Mouse (Mus musculus) WW6 (cell line): Measurements from ENCODE around the gene Tbc1d2b.

Experiments used
- DNase-seq: peaks from one replicate; pipeline ENCODE4 v3.0.0-alpha.2; 2013; ENCODE audit warnings: low read depth, low spot score

Gene Tbc1d2b

DNA sequence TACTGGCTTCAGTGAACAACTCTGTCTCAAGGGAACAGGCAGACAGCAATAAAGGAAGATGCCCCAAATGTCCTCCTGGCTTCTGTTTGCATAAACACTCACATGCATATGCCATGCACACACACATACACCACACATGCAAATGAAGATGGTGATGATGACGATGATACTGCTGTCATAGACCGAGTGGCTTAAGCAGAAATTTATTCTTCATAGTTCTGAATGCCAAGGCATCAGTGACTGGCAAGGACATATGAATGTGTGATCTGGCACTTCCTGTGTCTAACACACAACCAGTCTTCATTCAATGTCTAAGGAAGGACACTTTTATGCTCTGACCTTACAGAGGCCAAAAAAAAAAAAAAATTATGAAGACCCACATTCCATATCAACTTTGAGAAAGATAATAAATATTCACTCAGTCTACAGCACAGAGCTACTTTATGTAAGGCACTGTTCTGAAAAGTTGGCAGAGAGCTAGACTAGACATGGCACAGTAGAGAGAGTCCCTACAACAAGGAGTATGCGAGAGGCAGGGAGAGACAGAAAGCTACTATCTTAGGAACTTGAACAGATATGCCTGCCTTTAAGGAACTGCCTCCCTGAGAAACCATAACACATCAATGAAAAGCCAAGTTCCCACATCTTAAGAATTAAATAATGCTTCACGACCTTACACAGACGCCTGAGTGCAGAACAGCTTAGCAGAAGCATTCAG is 5.1 kb downstream of the Tbc1d2b start:
- DNase-seq = no peak

DNA sequence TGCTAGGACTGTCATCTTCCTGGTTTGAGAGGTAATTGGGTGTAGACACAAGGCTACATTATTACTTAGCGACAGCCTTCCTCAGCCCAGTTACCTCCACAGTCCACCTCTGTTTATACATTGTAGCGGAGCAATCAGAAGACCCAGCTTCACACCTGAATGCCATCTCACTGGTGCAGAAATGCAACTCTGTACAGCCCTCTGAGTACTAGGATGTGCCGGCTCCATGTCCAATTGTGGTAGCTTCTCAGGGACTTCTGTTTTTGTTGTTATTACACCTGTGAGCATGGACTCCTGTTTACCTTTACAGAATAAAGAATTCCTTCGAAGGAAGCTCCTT is 7.3 kb downstream of the Tbc1d2b start:
- DNase-seq = no peak

DNA sequence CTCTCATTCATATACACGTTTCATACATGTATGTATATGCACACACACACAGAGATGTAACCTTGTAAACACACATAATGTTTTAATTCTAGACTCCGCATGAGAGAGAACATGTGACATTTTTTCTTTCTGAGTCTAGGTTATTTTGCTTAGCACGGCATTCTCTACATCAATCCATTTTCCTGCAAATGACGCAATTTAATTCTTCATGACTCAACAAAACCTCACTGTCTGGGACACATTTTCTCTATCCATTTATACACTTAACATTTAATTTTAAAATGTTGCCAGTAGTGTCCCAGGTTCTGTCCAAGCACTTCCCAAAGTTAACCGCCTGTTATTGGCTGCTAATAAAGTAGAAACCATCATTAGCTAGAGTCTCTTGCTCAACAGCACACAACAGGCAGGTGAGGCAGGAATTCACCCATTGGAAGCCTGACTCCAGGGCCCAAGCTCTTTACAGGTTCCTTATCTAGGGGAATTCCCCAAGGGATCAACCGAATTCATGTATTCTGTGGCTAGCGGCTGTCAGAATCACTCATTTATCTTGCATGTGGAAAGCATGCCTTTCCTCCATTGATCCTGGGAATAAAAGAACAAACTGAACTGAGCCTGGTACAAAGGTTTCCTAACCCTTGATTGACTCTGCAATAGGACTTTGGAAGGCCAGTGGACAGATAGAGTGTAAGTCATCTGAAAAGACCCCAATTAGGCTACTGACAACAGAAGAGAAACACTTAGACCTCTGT is 7.8 kb downstream of the Tbc1d2b start:
- no peak for DNase-seq

DNA sequence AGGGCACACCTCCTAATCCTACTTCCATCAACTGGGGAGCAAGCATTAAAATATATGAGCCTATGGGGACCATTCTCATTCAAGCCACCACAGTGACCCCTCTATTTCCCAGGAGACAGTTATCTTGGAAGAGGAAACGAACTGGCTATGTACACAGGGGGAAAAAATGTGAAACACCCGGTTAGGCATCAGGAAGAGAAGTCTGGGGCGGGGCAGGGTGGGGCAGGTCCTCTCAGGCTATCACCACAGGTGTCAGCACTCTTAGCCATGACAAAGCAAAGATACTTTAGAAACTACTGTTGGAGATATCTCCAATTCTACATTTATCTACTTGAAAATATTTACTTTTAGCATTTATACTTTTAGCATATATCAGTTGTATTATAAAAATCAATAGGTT is 8.5 kb downstream of the Tbc1d2b start:
- no peak for DNase-seq

GRCm38 (mm10) chr9:90260600-90261375 is 9.8 kb downstream of the Tbc1d2b start:
- no peak for DNase-seq

- no peak for DNase-seq
These were observed 10.5 kb downstream of the Tbc1d2b start for GRCm38 (mm10) chr9:90260079-90260478.

DNA sequence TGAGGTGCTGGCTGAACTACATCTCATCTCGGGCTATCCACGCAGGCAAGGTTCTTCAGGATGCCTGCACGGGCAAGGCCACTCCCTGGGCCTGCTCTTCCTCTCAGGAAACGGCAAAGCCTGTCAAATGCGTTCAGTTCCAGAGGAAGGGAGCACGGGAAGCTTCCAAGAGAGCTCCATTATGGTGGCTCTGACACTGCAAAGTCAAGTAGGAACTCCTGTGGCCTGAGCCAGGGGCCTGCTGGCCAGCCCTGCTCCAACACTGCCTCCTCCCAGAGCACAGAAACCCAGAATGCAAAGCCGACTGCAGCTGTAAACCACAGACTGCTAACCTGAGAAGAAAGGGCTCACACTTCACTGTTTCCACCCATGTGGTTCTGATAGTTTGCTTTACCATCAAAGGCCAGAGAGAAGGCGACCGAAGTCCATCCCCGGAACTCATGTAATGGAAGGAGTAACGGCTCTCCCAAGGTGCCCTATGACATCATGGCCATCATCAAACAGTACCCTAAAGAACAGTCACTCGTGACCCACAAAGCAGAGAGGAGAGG is 11.1 kb downstream of the Tbc1d2b start:
- no peak for DNase-seq

GRCm38 (mm10) chr9:90257754-90258531 is 12.7 kb downstream of the Tbc1d2b start:
- no peak for DNase-seq

DNA sequence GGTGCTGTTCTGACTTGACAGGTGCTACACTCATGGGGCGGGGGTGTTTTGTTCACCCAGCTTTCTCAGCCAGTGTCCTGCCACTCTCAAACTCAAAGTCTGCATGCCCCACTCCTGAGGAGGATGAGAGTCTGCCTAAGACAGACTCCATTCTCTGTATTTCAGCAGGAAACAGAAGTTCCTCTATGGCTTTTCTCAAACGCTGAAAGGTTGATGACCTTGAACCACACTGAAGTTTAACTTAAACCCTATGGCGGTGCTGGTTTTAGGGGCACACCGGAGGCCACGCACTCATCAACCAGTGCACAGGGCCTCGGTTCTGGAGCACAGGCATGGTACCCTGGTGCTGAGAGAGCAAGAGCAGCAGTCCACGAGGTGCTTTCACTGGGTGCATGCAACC is 13.4 kb downstream of the Tbc1d2b start:
- no peak for DNase-seq

GRCm38 (mm10) chr9:90255844-90256405 is 14.7 kb downstream of the Tbc1d2b start:
- DNase-seq = no peak

DNA sequence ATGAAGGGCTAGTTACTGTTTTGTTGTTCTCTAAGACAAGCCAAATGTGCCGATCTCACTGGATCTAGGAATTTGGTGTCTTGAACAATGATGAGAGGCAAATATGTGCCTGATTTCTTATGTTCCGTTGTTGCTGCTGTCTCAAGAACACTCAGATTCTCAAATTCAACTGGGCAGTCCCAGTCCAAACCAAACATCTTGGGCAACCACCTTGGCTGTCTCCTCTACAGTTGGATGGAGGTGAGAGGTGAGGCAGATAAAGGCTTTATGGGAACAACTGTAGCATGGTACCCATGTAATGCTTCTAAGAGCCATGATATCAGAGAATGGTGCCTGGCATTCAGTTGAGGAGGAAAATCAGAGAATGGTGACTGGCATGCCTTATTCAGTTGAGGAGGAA is 17.4 kb downstream of the Tbc1d2b start:
- DNase-seq = no peak

GRCm38 (mm10) chr9:90250964-90251750 is 19.4 kb downstream of the Tbc1d2b start:
- DNase-seq = no peak

DNA sequence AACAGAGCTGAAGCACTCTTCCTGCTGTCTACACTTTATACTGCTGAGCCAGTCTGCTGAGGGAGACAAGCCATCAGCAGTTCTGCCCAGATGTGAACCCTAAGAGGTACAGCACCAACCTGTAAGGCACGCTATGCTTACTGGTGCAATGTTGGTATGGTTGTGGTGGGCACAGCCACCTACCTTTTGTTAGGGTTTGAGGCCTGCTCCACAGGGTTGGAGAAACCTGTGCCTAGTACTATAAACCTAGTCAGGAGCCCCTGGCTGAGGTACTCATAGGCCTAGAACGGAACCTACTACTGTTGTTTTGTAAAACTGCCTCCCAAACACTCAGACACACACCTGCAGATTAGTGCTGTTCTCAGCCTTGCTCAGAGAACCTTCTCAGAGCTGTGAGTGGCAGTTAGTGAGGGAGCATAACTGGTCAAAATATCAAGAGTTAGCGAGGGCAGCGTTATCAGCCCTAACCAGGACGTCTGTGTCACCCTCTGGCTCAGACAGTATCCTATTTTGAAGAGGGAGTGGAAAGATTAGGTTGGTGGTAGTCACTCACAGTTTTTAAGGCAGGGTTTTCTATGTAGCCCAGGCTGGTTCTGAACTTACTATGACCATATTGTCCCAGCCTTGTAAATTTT is 20.3 kb downstream of the Tbc1d2b start:
- DNase-seq = no peak

DNA sequence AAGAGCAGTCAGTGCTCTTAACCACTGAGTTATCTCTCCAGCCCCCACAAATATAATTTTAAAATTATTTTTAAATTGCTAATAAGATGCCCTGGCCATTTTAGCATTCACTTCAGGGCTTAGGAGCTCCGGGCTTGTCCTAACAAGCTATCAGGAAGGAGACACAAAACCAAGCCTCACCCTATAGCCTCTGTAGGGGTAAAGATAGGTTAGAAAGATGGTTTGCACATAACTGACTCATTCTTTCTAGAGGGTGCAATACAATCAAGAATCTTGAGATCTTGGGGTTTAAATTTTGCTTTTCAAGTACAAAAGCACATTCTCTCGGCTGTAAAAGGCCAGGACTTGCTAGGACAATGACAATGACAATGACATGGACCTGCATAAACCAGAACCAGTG is 21.6 kb downstream of the Tbc1d2b start:
- no peak for DNase-seq

DNA sequence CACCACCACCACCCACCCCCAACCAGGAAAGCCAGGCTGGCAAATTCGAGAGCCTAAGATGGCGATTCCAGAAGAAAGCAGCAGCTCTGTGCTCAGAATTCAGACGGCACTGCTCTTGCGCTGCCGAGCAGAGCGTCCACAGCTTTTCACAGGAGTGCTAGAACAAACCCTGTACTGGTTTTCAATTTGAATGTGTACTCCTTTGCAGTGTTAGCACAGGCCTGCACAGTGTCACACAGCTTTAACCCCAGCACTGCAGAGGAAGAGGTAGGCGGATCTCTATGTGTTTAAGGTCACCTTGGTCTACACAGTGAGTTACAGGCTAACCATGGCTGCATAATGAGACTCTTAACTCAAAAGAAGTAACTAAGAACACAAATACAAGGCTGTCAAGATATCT is 22.3 kb downstream of the Tbc1d2b start:
- no peak for DNase-seq

DNA sequence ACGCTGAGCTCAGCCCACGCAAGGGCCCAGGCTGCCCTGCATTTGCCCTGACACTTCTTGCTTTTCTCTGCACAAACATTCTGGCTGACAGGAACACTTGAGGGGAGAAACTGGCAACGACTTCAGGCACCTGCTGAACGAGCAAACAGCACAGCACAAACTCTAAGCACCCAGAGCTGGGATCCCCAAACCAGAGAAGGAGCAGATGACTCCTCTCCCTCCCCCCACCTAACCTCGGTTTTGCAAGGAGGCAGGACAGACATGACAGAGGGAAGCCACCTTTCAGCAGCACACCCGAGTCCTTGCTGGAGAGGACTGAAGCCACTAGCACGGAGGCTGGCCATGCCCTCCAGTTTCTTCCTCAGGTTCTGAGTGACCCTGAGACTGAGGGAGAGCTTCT is 23.3 kb downstream of the Tbc1d2b start:
- DNase-seq = no peak

GRCm38 (mm10) chr9:90245781-90246180 is 24.8 kb downstream of the Tbc1d2b start:
- DNase-seq = no peak

- DNase-seq = no peak
These were observed 25.4 kb downstream of the Tbc1d2b start for GRCm38 (mm10) chr9:90245206-90245605.

- DNase-seq = no peak
These were observed 26.1 kb downstream of the Tbc1d2b start for GRCm38 (mm10) chr9:90244301-90245151.
